Mouse (Mus musculus) T-helper 2 cell (primary cell): Measurements from ENCODE around the gene Prkag2.

Experiments
- in situ Hi-C: fragments of 300-600 bp; cut with MboI, MseI; formaldehyde crosslinking; loops from one replicate; pipeline ENCODE4 v1.15.1; 2025; ENCODE audit warnings: high pct_unique_total_duplicates

Prkag2 gene

GRCm38 (mm10) chr5:24970552-24971275, 129.7 kb downstream of the Prkag2 start:
- in situ Hi-C loops = loop anchor here (5.0 kb wide), 1 partner anchor 63 kb away; no protein-coding TSS in a partner anchor

GRCm38 (mm10) chr5:24969241-24969880, 131.1 kb downstream of the Prkag2 start:
- in situ Hi-C loops = no loop called here

DNA sequence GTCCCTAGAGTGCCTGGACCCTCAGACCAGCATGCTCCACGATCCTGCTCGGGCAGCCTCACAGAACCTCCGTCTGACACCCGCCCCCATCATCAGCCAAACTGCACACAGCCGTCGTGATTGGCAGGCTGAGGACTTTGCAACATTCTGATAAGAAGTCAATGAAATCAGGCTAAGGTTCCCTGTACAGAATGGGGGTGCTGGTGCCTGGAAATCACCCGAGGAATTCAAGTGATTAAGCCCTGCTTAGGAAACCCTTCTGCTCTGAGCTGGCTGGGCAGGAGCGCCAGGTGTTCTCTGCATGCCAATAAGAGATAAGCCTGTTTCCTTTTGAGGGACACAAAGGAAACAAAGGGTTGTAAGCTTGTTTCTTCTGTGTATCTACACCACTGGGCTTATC, 131.7 kb downstream of the Prkag2 start:
- in situ Hi-C loops = no loop called here

DNA sequence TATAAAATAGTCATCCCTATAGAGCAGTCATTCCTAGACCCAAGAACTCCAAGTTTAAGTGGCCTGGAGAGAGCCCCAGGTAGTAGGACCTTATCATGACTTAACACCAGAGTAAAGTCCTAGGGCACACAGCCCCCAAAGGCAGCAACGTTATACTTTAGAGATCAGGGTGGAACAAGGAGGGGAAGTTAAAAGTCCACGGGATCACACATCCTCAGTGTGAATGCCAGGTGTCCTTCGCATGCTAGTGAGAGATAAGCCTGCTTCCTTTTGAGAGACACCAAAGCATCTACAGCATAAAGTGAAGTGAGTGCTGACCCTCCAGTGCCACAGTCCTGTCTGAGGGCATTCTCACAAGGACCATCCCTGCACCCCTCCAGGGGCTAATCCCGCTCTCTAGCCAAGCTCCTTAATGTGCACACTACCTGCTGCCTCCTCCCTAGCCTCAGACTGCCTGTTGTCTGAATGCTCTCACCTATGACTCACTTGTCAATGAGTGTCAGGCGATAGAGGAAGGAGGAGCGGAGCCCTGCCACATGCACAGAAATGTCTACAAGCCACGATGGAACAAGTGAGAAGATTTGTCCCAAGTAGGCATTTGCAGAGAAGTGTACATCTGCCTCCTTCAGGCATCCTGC, 132.4 kb downstream of the Prkag2 start:
- in situ Hi-C loops = no loop called here

- in situ Hi-C loops = no loop called here
Observed at GRCm38 (mm10) chr5:24963776-24964175, 136.7 kb downstream of the Prkag2 start.

DNA sequence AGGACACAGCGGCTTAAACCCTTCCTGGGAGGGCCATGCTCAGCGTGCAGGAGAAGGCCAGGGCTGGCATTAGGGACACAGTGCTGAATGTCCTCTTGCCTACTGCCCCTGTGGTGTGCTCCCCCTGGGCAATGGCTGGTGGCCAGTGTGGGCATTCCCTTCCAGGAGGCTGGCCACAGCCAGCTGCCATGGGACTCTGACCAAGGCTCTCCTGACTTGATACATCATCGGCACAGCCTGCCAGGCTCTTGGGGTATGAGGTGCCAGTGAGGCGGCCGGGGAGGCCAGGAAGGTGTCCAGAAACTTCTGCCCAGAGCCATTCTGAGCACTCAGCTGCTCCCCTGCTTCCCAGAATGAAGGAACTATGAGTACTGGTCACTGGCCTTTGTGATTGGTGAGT, 139.7 kb downstream of the Prkag2 start:
- in situ Hi-C loops = no loop called here

GRCm38 (mm10) chr5:24959758-24960157, 140.7 kb downstream of the Prkag2 start:
- in situ Hi-C loops = no loop called here

DNA sequence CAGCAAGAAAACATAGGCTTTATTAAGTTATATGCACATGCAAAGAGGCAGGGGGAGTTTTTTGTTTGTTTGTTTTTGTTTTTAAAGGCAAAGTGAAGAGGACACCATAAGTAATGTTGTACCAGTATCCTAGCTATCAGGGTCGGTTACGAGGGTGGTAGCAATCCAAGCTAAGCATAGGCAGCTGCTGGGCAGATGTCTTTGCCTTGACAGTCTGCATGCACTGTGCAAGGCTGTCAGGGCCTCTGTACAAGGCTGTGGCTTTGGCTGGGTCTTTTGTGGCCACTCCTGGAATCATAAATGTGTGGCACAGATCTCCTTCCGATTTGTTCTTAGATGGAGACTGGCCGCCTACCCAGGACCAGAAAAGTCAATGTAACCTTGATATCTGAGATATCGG, 141.8 kb downstream of the Prkag2 start:
- in situ Hi-C loops = no loop called here

DNA sequence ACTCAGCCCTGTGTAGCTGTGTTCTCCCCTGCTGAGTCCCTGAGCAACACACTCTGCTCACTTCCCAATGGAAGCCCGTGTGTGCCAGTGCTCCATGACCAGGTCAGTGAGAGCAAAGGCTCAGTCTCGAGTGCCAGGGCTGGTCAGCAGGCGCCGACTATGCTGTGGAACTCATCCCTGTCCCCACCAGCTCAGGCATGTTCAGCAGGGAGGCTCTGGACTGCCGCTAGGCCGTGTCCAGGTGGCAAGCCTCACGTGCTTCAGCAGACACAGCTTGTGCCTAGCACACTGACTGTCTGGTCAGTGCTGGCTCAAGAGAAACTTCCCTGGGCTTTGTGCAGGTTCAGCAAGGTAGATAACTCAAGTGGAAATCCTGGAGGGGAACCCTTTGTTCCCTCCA, 143.6 kb downstream of the Prkag2 start:
- in situ Hi-C loops = no loop called here

GRCm38 (mm10) chr5:24952842-24953741, 147.3 kb downstream of the Prkag2 start:
- in situ Hi-C loops = no loop called here

DNA sequence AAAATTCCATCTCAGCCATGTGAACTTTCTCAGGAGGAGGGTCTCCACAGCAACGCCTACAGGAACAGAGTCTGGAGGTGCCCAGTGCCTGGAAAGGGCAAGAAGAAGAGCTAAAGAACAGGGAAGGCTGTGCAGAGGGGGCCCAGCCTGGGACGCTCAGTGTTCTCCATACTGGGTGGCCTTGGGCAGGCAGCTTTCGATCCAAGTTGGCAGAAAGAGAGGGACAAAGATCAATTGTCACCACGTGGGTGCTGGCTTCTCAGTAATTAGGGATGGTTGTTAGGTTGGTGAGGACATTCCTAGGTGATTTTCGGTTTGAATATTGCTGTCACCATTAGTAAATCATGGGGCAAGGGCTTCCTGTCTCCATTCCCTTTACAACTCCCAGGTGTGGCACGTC, 148.2 kb downstream of the Prkag2 start:
- in situ Hi-C loops = no loop called here

DNA sequence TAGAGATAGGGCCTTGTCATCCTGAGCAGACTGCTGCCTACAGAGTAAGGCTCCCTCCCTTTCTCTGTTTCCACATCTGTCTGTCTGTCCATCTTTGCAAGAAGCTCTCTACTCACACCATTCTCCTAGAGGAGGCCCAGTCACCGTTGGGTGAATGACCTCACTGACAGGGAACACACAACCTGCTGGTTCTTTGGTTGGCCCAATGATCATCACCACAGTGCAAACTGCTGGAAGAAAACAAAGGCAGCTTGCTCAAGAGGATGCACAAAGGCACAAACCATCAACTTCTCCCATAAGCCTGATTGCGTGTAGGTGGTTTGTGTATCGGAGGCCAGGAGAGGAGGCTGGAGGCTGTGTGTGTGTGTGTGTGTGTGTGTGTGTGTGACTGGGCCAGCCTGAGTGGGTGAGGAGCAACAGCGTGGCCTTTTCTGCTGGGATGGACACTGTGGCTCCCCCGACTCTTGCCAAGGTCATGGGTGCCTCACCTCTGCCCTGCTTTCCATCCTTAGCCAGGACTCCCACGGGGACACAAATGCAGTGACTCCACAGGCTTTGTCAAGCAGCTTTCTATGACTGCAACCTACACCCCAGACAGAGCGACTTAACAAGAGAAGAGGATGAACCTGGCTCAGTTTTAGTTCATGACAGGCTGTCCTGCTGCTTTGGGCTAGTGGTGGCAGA, 149.4 kb downstream of the Prkag2 start:
- in situ Hi-C loops = no loop called here

DNA sequence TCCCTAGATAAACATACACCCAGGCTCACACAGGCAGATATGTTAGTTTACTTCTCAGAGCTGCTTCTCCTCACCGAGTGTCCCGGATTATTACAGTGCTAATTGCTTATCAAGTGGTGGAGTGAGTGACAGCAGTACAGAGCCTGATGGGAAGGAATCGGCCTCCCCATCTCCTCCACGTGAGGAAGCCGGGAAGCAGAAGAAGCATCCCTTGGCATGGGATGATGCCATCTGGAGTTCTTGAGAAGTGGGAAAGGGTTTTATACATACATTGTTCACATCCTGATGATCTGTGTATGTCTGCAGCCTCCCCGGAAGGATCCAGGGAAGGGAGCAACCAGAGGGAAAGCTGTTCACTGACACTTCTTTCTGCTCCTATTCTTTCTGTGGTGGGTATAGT, 150.4 kb downstream of the Prkag2 start:
- in situ Hi-C loops = no loop called here

DNA sequence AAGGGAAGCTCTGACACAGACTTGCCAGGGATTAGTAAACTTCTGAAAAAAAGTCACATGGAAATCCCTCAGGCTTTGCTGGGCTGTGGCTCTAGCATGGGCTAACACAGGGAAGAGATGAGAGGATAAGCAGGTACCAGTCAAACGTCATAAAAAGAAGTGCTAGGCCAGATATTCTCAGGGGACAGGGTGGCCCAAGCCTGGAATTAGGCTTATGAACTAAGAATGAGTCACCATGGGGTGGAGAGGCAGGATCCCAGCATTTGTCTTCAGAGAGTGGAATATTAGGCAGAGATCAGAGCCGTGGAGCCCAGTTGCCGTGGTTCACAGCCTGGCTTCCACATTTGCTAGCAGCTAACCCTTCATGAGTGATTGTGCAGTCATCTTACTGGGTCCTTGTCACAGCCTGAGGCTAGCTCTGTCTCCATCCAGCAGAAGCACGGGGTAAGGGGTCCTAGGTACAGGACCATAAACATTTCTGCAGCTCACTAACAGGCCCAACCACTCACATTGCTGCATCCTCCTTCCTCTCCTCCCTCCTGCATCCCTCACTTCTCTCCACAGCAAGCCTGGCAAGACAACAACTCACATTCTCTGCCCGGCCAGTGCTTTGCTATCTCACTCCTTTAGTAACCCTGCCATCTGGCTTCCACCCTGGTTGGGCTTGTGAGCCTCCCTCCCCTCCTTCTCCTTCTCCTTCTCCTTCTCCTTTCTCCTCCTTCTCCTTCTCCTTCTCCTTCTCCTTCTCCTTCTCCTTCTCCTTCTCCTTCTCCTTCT, 162.2 kb downstream of the Prkag2 start:
- in situ Hi-C loops = no loop called here

- in situ Hi-C loops = no loop called here
Observed at GRCm38 (mm10) chr5:24936451-24936850, 164.0 kb downstream of the Prkag2 start.

DNA sequence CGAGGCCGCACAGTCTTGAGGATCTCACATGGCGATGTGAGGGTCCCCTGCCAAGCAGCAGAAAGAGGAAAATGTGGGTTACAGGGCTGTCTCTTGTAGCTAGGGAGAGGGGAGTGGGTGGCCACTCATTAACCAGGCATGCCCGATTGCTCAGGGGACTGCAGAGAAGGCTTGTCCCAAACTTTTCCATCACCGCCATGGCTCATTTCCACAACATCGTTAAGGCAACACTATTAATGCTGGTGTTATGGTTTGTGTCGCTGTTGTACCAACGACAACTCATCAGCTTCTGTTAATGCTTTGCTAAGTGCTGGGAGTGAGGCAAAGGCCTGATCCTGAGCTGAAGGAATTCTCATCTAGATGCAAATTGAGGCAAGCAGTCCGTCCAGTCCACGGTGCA, 165.0 kb downstream of the Prkag2 start:
- in situ Hi-C loops = no loop called here

GRCm38 (mm10) chr5:24933760-24934159, 166.7 kb downstream of the Prkag2 start:
- in situ Hi-C loops = no loop called here

- in situ Hi-C loops = no loop called here
Observed at GRCm38 (mm10) chr5:24931578-24932185, 168.8 kb downstream of the Prkag2 start.

GRCm38 (mm10) chr5:24930831-24931577, 169.4 kb downstream of the Prkag2 start:
- in situ Hi-C loops = no loop called here
